Mouse (Mus musculus): Measurements from ENCODE around the gene Chchd6.

Gene Chchd6

GRCm38 (mm10) chr6:89412562-89412961 is 182.9 kb downstream of the Chchd6 start:
- no peaks in the 10 kb centered on the region for H3K9me3 ChIP-seq (ENCODE audit: low read length)
- H3K4me3 ChIP-seq (replicated peaks; ENCODE audit: low read length) = no peak overlapping the region
- no peaks in the 10 kb centered on the region for H3K27me3 ChIP-seq (ENCODE audit: insufficient read depth, low read length)
- H3K36me3 ChIP-seq (ENCODE audit: insufficient read depth, low read length) = no peaks in the 10 kb centered on the region; the same call in 1 of the 2 replicates
- no peak for TF ChIP-seq CTCF (conservative IDR thresholded peaks at IDR 0.05; ENCODE audit: low read length)
- no peak for TF ChIP-seq POU5F1 (IDR thresholded peaks at IDR 0.05; ENCODE audit: borderline replicate concordance, low read length)
- no peak for TF ChIP-seq NANOG (IDR thresholded peaks at IDR 0.05; ENCODE audit: borderline replicate concordance, low read length)
- peaks cover 18% of the 10 kb centered on the region for H3K4me1 ChIP-seq (replicated peaks; ENCODE audit: low read depth, low read length)

- TF ChIP-seq NANOG (IDR thresholded peaks at IDR 0.05; ENCODE audit: borderline replicate concordance, low read length) (no peak), CTCF (conservative IDR thresholded peaks at IDR 0.05; ENCODE audit: low read length) (no peak), POU5F1 (IDR thresholded peaks at IDR 0.05; ENCODE audit: borderline replicate concordance, low read length) (no peak)
- Histone ChIP-seq H3K4me3 (replicated peaks; ENCODE audit: low read length) (no peak overlapping the region), H3K9me3 (ENCODE audit: low read length) (no peaks in the 10 kb centered on the region), H3K36me3 (ENCODE audit: insufficient read depth, low read length) (no peaks in the 10 kb centered on the region; the same call in 1 of the 2 replicates), H3K27me3 (ENCODE audit: insufficient read depth, low read length) (no peaks in the 10 kb centered on the region), H3K4me1 (replicated peaks; ENCODE audit: low read depth, low read length) (peaks cover 18% of the 10 kb centered on the region)
Measured at GRCm38 (mm10) chr6:89409041-89409440, 186.4 kb downstream of the Chchd6 start.

GRCm38 (mm10) chr6:89408259-89408658 is 187.2 kb downstream of the Chchd6 start:
- H3K9me3 ChIP-seq (ENCODE audit: low read length) = no peaks in the 10 kb centered on the region
- no peak overlapping the region for H3K4me3 ChIP-seq (replicated peaks; ENCODE audit: low read length)
- peaks cover 14% of the 10 kb centered on the region for H3K4me1 ChIP-seq (replicated peaks; ENCODE audit: low read depth, low read length)
- no peak for TF ChIP-seq POU5F1 (IDR thresholded peaks at IDR 0.05; ENCODE audit: borderline replicate concordance, low read length)
- TF ChIP-seq NANOG (IDR thresholded peaks at IDR 0.05; ENCODE audit: borderline replicate concordance, low read length) = no peak
- TF ChIP-seq CTCF (conservative IDR thresholded peaks at IDR 0.05; ENCODE audit: low read length) = no peak
- H3K27me3 ChIP-seq (ENCODE audit: insufficient read depth, low read length) = no peaks in the 10 kb centered on the region
- H3K36me3 ChIP-seq (ENCODE audit: insufficient read depth, low read length) = no peaks in the 10 kb centered on the region

GRCm38 (mm10) chr6:89407247-89407889 is 188.1 kb downstream of the Chchd6 start:
- TF ChIP-seq CTCF (conservative IDR thresholded peaks at IDR 0.05; ENCODE audit: low read length) (no peak), NANOG (IDR thresholded peaks at IDR 0.05; ENCODE audit: borderline replicate concordance, low read length) (no peak), POU5F1 (IDR thresholded peaks at IDR 0.05; ENCODE audit: borderline replicate concordance, low read length) (no peak)
- no peaks in the 10 kb centered on the region for H3K36me3 ChIP-seq (ENCODE audit: insufficient read depth, low read length)

GRCm38 (mm10) chr6:89404964-89405363 is 190.5 kb downstream of the Chchd6 start:
- no peaks in the 10 kb centered on the region; the same call in 1 of the 2 replicates for H3K36me3 ChIP-seq (ENCODE audit: insufficient read depth, low read length)
- H3K27me3 ChIP-seq (ENCODE audit: insufficient read depth, low read length) = no peaks in the 10 kb centered on the region
- H3K4me3 ChIP-seq (replicated peaks; ENCODE audit: low read length) = no peak overlapping the region
- H3K9me3 ChIP-seq (ENCODE audit: low read length) = no peaks in the 10 kb centered on the region
- no peak for TF ChIP-seq POU5F1 (IDR thresholded peaks at IDR 0.05; ENCODE audit: borderline replicate concordance, low read length)
- TF ChIP-seq NANOG (IDR thresholded peaks at IDR 0.05; ENCODE audit: borderline replicate concordance, low read length) = no peak
- no peak for TF ChIP-seq CTCF (conservative IDR thresholded peaks at IDR 0.05; ENCODE audit: low read length)
- H3K4me1 ChIP-seq (replicated peaks; ENCODE audit: low read depth, low read length) = peaks cover 4% of the 10 kb centered on the region

More at GRCm38 (mm10) chr6:89407247-89407889, 188.1 kb downstream of the Chchd6 start:
- Histone ChIP-seq H3K9me3 (ENCODE audit: low read length) (no peaks in the 10 kb centered on the region), H3K4me1 (replicated peaks; ENCODE audit: low read depth, low read length) (peaks cover 14% of the 10 kb centered on the region), H3K4me3 (replicated peaks; ENCODE audit: low read length) (no peak overlapping the region), H3K27me3 (ENCODE audit: insufficient read depth, low read length) (no peaks in the 10 kb centered on the region)

- Histone ChIP-seq H3K27me3 (ENCODE audit: insufficient read depth, low read length) (no peaks in the 10 kb centered on the region), H3K4me1 (replicated peaks; ENCODE audit: low read depth, low read length) (no peaks in the 10 kb centered on the region), H3K9me3 (ENCODE audit: low read length) (no peaks in the 10 kb centered on the region), H3K36me3 (ENCODE audit: insufficient read depth, low read length) (no peaks in the 10 kb centered on the region; the same call in 1 of the 2 replicates), H3K4me3 (replicated peaks; ENCODE audit: low read length) (no peak overlapping the region)
- TF ChIP-seq CTCF (conservative IDR thresholded peaks at IDR 0.05; ENCODE audit: low read length) = no peak
- no peak for TF ChIP-seq POU5F1 (IDR thresholded peaks at IDR 0.05; ENCODE audit: borderline replicate concordance, low read length)
Measured at GRCm38 (mm10) chr6:89403257-89404225, 191.9 kb downstream of the Chchd6 start.

- H3K9me3 ChIP-seq (ENCODE audit: low read length) = no peaks in the 10 kb centered on the region
- no peaks in the 10 kb centered on the region for H3K4me1 ChIP-seq (replicated peaks; ENCODE audit: low read depth, low read length)
- TF ChIP-seq CTCF (conservative IDR thresholded peaks at IDR 0.05; ENCODE audit: low read length) (no peak), NANOG (IDR thresholded peaks at IDR 0.05; ENCODE audit: borderline replicate concordance, low read length) (no peak), POU5F1 (IDR thresholded peaks at IDR 0.05; ENCODE audit: borderline replicate concordance, low read length) (no peak)
- H3K4me3 ChIP-seq (replicated peaks; ENCODE audit: low read length) = no peak overlapping the region
- H3K36me3 ChIP-seq (ENCODE audit: insufficient read depth, low read length) = no peaks in the 10 kb centered on the region; the same call in 1 of the 2 replicates
- H3K27me3 ChIP-seq (ENCODE audit: insufficient read depth, low read length) = no peaks in the 10 kb centered on the region
Measured at GRCm38 (mm10) chr6:89402406-89402805, 193.0 kb downstream of the Chchd6 start.

- Histone ChIP-seq H3K36me3 (ENCODE audit: insufficient read depth, low read length) (no peaks in the 10 kb centered on the region; the same call in 1 of the 2 replicates), H3K4me1 (replicated peaks; ENCODE audit: low read depth, low read length) (no peaks in the 10 kb centered on the region), H3K27me3 (ENCODE audit: insufficient read depth, low read length) (no peaks in the 10 kb centered on the region), H3K9me3 (ENCODE audit: low read length) (no peaks in the 10 kb centered on the region), H3K4me3 (replicated peaks; ENCODE audit: low read length) (no peak overlapping the region)
- TF ChIP-seq NANOG (IDR thresholded peaks at IDR 0.05; ENCODE audit: borderline replicate concordance, low read length) (no peak), CTCF (conservative IDR thresholded peaks at IDR 0.05; ENCODE audit: low read length) (no peak), POU5F1 (IDR thresholded peaks at IDR 0.05; ENCODE audit: borderline replicate concordance, low read length) (no peak)
Measured at GRCm38 (mm10) chr6:89399564-89399963, 195.9 kb downstream of the Chchd6 start.

Measured in E14TG2a.4 (cell line).